Mouse (Mus musculus) embryonic facial prominence, embryonic 13.5 days (tissue): ENCODE results near the gene Hnrnpab. TPM values are rescaled to one million over a fixed set of nuclear protein-coding genes. Genes with fewer than 3 reads are reported as not detected.
A peak's percentile ranks its signal among the peaks of the same experiment; 100 is the strongest.

Source experiments
- ATAC-seq: fragments of 200-750 bp; cut with Nextera tagmentation; 2 replicates; pipeline ENCODE4 v1.8.0; 2017; ENCODE audit warnings: low read depth; ENCODE audit not compliant: insufficient number of reproducible peaks, insufficient read depth, low FRiP score, low TSS enrichment
- H3K27ac ChIP-seq: fragments of 300-500 bp; sonication (generic); 2 replicates; pipeline ENCODE4 v1.5.1; 2015; ENCODE audit warnings: moderate library complexity, mild to moderate bottlenecking, inconsistent platforms
- H3K27me3 ChIP-seq: fragments of 300-500 bp; sonication (generic); 2 replicates; pipeline ENCODE4 v1.6.1; 2015; ENCODE audit warnings: mild to moderate bottlenecking, inconsistent platforms
- H3K36me3 ChIP-seq: fragments of 300-500 bp; sonication (generic); 2 replicates; pipeline ENCODE4 v1.6.1; 2015; ENCODE audit warnings: mild to moderate bottlenecking, inconsistent platforms
- H3K4me1 ChIP-seq: fragments of 300-500 bp; sonication (generic); 2 replicates; pipeline ENCODE4 v1.6.1; 2015; ENCODE audit warnings: inconsistent platforms
- H3K4me2 ChIP-seq: fragments of 300-500 bp; sonication (generic); 2 replicates; pipeline ENCODE4 v1.6.1; 2015; ENCODE audit warnings: moderate library complexity, mild to moderate bottlenecking, inconsistent platforms
- H3K4me3 ChIP-seq: fragments of 300-500 bp; sonication (generic); 2 replicates; pipeline ENCODE4 v1.5.1; 2015; ENCODE audit warnings: mild to moderate bottlenecking, inconsistent platforms
- H3K9ac ChIP-seq: fragments of 300-500 bp; sonication (generic); 2 replicates; pipeline ENCODE4 v1.6.1; 2015; ENCODE audit warnings: mild to moderate bottlenecking, inconsistent platforms
- H3K9me3 ChIP-seq: fragments of 300-500 bp; sonication (generic); 2 replicates; pipeline ENCODE4 v1.6.1; 2016; ENCODE audit warnings: inconsistent platforms
- WGBS: fragments of 180-500 bp; shearing (Covaris S2); methylation state at CpG from one replicate; pipeline ENCODE4 v1.1.7; 2015; ENCODE audit warnings: mixed read lengths; 5-methylcytosine and 5-hydroxymethylcytosine counted together
- polyA plus RNA-seq: library from polyadenylated mRNA; unstranded; fragments of >200 nt; fragmentation: Nextera tagmentation; extraction: Ambion mirVana; gene quantifications from 2 replicates; pipeline ENCODE4 v1.2.1, GENCODE M21; 2015

The Hnrnpab gene
- polyA plus RNA-seq, 1 experiment from 2014 or later, result 524 TPM

DNA sequence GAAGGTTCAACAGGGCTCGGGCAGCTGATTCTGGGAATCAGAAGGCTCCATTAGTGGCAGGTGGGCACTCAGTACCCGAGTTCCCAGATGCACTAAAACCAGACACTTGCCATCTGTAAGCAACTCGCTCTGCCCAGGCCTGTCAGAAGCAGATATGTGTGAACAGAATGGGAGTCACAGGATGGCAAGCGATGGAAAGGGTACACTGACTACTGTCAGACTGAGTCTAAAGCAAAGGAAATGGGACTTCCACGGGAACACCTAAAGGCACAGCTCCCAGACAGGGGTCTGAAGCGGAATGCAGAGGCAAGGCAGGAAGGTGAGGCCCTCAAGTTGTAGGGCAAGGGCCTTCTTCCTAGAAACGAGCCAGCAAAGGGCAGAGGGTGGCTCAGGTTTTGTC lies 39.6 kb upstream of the Hnrnpab start:
- Histone ChIP-seq H3K4me2 (no peak overlapping the region), H3K27me3 (peaks cover 15% of the 10 kb centered on the region), H3K36me3 (peaks cover 34% of the 10 kb centered on the region), H3K9me3 (no peaks in the 10 kb centered on the region), H3K4me3 (no peak overlapping the region), H3K9ac (peak overlapping the region; percentile 36; the same call in 1 of the 2 replicates), H3K27ac (no peak overlapping the region; the same call in 1 of the 2 replicates), H3K4me1 (peaks cover 39% of the 10 kb centered on the region)
- ATAC-seq, result no peak
- 73% methylated on average over 7 of the region's 7 CpGs for WGBS

- Histone ChIP-seq H3K4me3 (no peak overlapping the region), H3K27me3 (peaks cover 14% of the 10 kb centered on the region), H3K27ac (no peak overlapping the region), H3K36me3 (peaks cover 34% of the 10 kb centered on the region), H3K4me1 (peaks cover 36% of the 10 kb centered on the region), H3K9me3 (no peaks in the 10 kb centered on the region), H3K9ac (no peak overlapping the region), H3K4me2 (no peak overlapping the region)
- no peak for ATAC-seq
- WGBS, result 88% methylated on average over 13 of the region's 13 CpGs
Observed at GRCm38 (mm10) chr11:51645293-51645692, 38.6 kb upstream of the Hnrnpab start.

DNA sequence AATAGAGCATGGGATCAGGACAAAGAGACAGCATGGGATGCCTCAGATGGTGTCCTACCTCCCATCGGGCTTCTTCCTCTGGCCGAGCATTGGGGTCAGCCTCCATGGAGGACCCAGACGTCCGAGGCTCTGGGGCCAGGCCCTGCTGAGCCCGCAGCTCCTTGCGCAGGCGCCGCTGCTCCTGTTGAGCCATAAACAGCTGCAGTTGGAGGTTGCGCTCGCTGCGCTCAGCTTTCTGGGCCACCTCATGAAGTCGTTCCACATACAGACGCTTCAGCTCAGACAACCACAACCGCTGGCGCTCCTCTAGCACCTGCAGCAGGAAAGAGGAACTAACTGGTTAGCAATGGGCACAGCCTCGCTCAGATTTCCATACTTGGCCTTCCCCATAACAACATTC lies 37.6 kb upstream of the Hnrnpab start:
- H3K27ac ChIP-seq, result peak overlapping the region; percentile 60
- no peak overlapping the region for H3K4me3 ChIP-seq
- H3K9me3 ChIP-seq, result no peaks in the 10 kb centered on the region
- peak overlapping the region; percentile 7; the same call in 1 of the 2 replicates for H3K4me2 ChIP-seq
- peaks cover 34% of the 10 kb centered on the region for H3K36me3 ChIP-seq
- WGBS, result 74% methylated on average over 16 of the region's 16 CpGs
- peaks cover 26% of the 10 kb centered on the region for H3K4me1 ChIP-seq
- no peak for ATAC-seq
- peak overlapping the region; percentile 28; the same call in 1 of the 2 replicates for H3K9ac ChIP-seq
- peaks cover 4% of the 10 kb centered on the region; the same call in 1 of the 2 replicates for H3K27me3 ChIP-seq

- Histone ChIP-seq H3K27me3 (no peaks in the 10 kb centered on the region), H3K27ac (peak overlapping the region; percentile 60), H3K36me3 (peaks cover 34% of the 10 kb centered on the region), H3K9ac (peak overlapping the region; percentile 28), H3K9me3 (no peaks in the 10 kb centered on the region), H3K4me3 (no peak overlapping the region), H3K4me1 (peaks cover 21% of the 10 kb centered on the region), H3K4me2 (peak overlapping the region; percentile 7; the same call in 1 of the 2 replicates)
- no peak for ATAC-seq
- 50% methylated on average over 15 of the region's 15 CpGs for WGBS
Observed at GRCm38 (mm10) chr11:51643761-51644160, 37.1 kb upstream of the Hnrnpab start.

DNA sequence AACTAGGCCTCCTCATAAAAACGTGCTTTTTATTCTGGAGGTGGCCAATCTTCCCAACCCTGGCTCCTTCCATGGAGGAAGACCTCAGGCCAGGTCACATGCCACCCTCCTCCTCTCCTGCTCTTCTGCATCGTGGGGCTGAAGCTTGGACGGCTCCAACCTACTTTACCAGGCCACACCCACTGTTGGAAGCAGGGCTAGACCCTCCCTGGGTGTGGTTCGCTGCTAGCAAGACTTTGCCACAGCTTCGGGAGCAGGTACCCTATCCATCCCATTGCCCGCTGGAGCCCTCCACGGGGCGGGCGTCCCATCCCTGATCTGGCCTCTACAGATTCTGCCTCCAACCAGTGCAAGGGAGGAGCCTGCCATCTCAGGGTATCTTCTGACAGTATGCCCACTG lies 36.6 kb upstream of the Hnrnpab start:
- H3K36me3 ChIP-seq, result peaks cover 34% of the 10 kb centered on the region
- ATAC-seq, result no peak
- H3K4me1 ChIP-seq, result peaks cover 17% of the 10 kb centered on the region
- peak overlapping the region; percentile 28 for H3K9ac ChIP-seq
- 0 out of 2 replicates have a peak overlapping the region, but pooled peaks have one; percentile 7 for H3K4me2 ChIP-seq
- no peak overlapping the region for H3K4me3 ChIP-seq
- H3K27me3 ChIP-seq, result no peaks in the 10 kb centered on the region
- H3K9me3 ChIP-seq, result no peaks in the 10 kb centered on the region
- 78% methylated on average over 9 of the region's 9 CpGs for WGBS
- peak overlapping the region; percentile 60 for H3K27ac ChIP-seq

DNA sequence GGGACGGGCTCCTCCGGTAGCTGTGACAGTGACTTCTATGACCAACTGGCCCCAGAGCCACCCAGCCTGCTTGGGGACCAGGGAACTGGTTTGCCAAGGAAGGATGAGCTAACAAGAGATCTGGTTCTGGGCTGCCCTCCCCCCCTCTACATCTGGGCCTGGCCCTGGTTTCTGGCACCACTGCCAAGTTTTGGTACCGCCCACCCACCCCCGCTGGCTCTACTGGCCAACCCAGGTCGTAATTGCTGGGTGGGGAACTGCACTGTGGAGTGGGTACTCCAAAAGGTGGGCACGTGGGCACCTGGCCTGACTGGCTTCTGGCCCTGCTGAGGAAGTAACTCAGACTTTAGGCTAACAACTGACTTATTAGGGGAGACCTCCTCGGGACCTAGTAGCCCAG lies 34.1 kb upstream of the Hnrnpab start:
- ATAC-seq, result no peak
- H3K9me3 ChIP-seq, result no peaks in the 10 kb centered on the region
- no peak overlapping the region for H3K4me2 ChIP-seq
- H3K4me1 ChIP-seq, result peaks cover 20% of the 10 kb centered on the region
- H3K4me3 ChIP-seq, result no peak overlapping the region
- no peak overlapping the region for H3K9ac ChIP-seq
- H3K27me3 ChIP-seq, result no peaks in the 10 kb centered on the region
- WGBS, result 81% methylated on average over 7 of the region's 7 CpGs
- no peak overlapping the region for H3K27ac ChIP-seq
- H3K36me3 ChIP-seq, result peaks cover 32% of the 10 kb centered on the region

- peaks cover 28% of the 10 kb centered on the region for H3K4me1 ChIP-seq
- H3K4me2 ChIP-seq, result peak overlapping the region; percentile 48
- no peak overlapping the region for H3K4me3 ChIP-seq
- no peaks in the 10 kb centered on the region for H3K27me3 ChIP-seq
- ATAC-seq, result no peak
- 0 out of 2 replicates have a peak overlapping the region, but pooled peaks have one; percentile 41 for H3K9ac ChIP-seq
- no peaks in the 10 kb centered on the region for H3K9me3 ChIP-seq
- peaks cover 10% of the 10 kb centered on the region; the same call in 1 of the 2 replicates for H3K36me3 ChIP-seq
- H3K27ac ChIP-seq, result 0 out of 2 replicates have a peak overlapping the region, but pooled peaks have one; percentile 55
- WGBS, result 58% methylated on average over 5 of the region's 5 CpGs
Observed at GRCm38 (mm10) chr11:51638497-51638896, 31.9 kb upstream of the Hnrnpab start.

- Histone ChIP-seq H3K4me1 (peaks cover 24% of the 10 kb centered on the region), H3K36me3 (0 out of 2 replicates have a peak, but pooled peaks cover 5% of the 10 kb centered on the region), H3K9ac (peak overlapping the region; percentile 41; the same call in 1 of the 2 replicates), H3K9me3 (no peaks in the 10 kb centered on the region), H3K27ac (peak overlapping the region; percentile 55; the same call in 1 of the 2 replicates), H3K27me3 (no peaks in the 10 kb centered on the region), H3K4me2 (peak overlapping the region; percentile 48), H3K4me3 (peak overlapping the region; percentile 22)
- whole genome bisulfite sequencing, result 2% methylated on average over 17 of the region's 17 CpGs
- no peak for ATAC-seq
Observed at GRCm38 (mm10) chr11:51637971-51638414, 31.3 kb upstream of the Hnrnpab start.

DNA sequence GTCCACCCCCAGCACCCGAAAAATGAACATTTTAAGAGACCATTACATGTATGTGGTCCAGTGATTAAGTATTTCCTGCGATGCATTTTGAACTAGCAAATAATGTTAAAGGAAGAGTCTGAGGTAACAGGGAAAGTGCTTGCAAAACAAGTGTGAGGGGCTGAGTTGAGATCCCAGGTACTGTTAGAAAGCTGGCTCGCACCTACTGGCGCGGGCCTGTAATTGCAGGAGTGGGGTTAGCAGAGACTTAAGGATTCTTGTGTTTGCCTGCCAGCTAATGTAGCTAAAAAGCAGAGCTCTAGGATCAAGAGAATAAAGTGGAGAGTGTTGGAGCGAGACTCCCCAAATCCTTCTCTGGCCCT lies 29.7 kb upstream of the Hnrnpab start:
- Histone ChIP-seq H3K9ac (peak overlapping the region; percentile 79), H3K4me2 (peak overlapping the region; percentile 81), H3K9me3 (no peaks in the 10 kb centered on the region), H3K4me1 (peaks cover 24% of the 10 kb centered on the region), H3K27ac (peak overlapping the region; percentile 85), H3K36me3 (no peaks in the 10 kb centered on the region), H3K27me3 (no peaks in the 10 kb centered on the region), H3K4me3 (peak overlapping the region; percentile 80)
- ATAC-seq, result no peak
- WGBS, result 3% methylated on average over 6 of the region's 6 CpGs

DNA sequence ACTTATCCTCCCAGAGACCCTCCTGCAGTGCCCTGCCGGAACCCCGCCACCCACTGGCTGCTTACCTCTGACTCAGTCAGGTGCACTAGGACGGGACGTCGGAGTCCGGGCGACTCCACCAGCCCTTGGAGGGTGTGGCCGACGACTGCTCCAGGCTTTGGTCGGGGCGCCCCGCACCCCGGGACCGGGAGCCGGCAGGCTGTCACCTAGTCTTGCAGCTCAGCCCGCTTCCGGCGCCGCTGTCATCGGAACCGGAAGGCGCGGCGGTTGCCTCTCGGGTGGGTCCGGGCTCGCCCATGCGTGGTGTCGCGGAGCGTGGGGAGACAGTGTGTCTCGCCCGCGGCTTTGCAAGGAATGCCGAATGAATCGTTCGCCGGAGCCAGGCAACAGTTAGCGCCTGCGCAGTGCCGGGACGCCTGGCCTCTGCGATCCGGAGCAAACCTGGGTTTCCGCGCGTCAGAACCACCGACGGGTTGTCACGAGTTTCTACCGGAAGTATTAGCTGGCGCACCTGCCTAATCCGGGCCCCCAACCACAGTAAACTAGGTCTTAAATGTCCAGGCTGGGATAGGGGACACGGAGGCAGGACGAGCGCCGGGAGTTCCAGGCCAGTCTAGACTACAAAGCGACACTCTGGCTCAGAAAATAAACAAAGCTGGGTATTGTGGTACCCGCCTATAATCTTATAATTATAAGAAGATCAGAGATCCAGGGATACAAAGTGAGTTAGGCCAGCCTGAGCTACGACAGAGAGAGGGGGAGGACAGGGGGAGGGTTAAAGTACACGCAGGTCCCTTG lies 29.1 kb upstream of the Hnrnpab start, which contains the start of gene Rmnd5b:
TSS of gene Rmnd5b (minus strand) at position 372 of the 798 bp plus-strand sequence.
- Histone ChIP-seq H3K27me3 (no peaks in the 10 kb centered on the region), H3K4me2 (peak within 1 kb of the TSS; percentile 81), H3K4me1 (peaks cover 24% of the 10 kb centered on the region), H3K36me3 (no peaks in the 10 kb centered on the region), H3K27ac (peak within 1 kb of the TSS; percentile 85), H3K4me3 (peak within 1 kb of the TSS; percentile 80), H3K9me3 (no peaks in the 10 kb centered on the region), H3K9ac (peak within 1 kb of the TSS; percentile 79)
- under 1% methylated on average over 61 of the region's 61 CpGs for WGBS
- ATAC-seq, result peak; percentile 62

GRCm38 (mm10) chr11:51635127-51635524 lies 28.5 kb upstream of the Hnrnpab start:
- no peaks in the 10 kb centered on the region for H3K27me3 ChIP-seq
- H3K9me3 ChIP-seq, result no peaks in the 10 kb centered on the region
- no peaks in the 10 kb centered on the region for H3K36me3 ChIP-seq
- H3K4me1 ChIP-seq, result peaks cover 24% of the 10 kb centered on the region
- no peak for ATAC-seq
- peak overlapping the region; percentile 80 for H3K4me3 ChIP-seq
- H3K27ac ChIP-seq, result peak overlapping the region; percentile 85
- 18% methylated on average over 6 of the region's 6 CpGs for WGBS
- H3K4me2 ChIP-seq, result peak overlapping the region; percentile 81
- peak overlapping the region; percentile 79 for H3K9ac ChIP-seq

DNA sequence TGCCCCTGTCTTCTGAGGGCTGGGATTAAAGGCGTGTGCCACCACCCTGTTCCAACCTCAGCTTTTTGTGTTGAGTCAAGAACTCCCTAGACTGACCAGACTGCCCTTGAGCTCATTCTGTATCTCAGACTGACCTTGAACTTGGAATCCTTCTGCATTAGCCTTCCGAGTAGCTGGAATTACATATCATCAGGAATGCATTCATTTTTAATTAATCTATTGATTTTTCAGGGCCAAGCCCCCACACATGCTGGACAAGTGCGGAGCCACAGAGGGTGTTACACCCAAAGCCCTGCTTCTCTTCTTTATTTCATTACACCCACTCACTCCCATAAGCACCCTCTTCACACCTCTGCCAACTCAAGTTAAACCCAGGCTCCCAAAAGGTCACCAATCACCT lies 27.1 kb upstream of the Hnrnpab start:
- peaks cover 8% of the 10 kb centered on the region; the same call in 1 of the 2 replicates for H3K36me3 ChIP-seq
- H3K4me1 ChIP-seq, result peaks cover 24% of the 10 kb centered on the region
- no peaks in the 10 kb centered on the region for H3K27me3 ChIP-seq
- ATAC-seq, result no peak
- 90% methylated on average over 3 of the region's 3 CpGs for WGBS
- H3K4me2 ChIP-seq, result no peak overlapping the region
- no peak overlapping the region for H3K9ac ChIP-seq
- H3K9me3 ChIP-seq, result no peaks in the 10 kb centered on the region
- H3K4me3 ChIP-seq, result no peak overlapping the region
- H3K27ac ChIP-seq, result no peak overlapping the region
